Mouse (Mus musculus): ENCODE data around the gene Tph1. TPM values are rescaled to one million over a fixed set of nuclear protein-coding genes. Genes with fewer than 3 reads are reported as not detected.

Gene Tph1
- polyA plus RNA-seq, 1 experiment from 2014 or later: 1.7 TPM

DNA sequence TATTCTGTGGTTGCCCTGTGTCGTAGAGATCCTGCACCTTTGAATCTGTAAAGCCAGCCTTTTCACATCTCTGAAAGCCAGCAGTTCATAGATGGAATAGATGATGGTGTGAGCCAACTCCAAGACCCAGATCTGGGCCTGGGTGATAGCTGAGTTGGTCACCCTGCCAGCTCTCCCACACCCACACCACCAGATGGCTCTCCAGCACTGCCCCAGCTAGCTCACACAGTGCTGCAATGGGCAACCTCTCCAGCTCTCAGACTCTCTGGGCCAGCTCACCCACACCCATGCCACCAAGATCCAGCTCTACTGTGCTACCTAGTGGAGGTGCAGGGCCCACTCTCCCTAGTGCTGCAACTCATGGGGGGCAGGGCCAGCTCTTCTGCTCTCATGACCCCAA lies 29.2 kb downstream of the Tph1 start:
- H3K36me3 ChIP-seq: no peaks in the 10 kb centered on the region
- H3K27ac ChIP-seq: no peak overlapping the region
- H3K4me1 ChIP-seq: peaks cover 15% of the 10 kb centered on the region
- H3K9ac ChIP-seq: no peak overlapping the region
- no peak for ATAC-seq (replicated peaks; ENCODE audit: low FRiP score)
- no peak overlapping the region for H3K4me2 ChIP-seq
- no peaks in the 10 kb centered on the region for H3K9me3 ChIP-seq (replicated peaks)
- WGBS: 86% methylated on average over 1 of the region's 1 CpGs
- no peak overlapping the region for H3K4me3 ChIP-seq (replicated peaks)
- H3K27me3 ChIP-seq: peaks cover 10% of the 10 kb centered on the region

DNA sequence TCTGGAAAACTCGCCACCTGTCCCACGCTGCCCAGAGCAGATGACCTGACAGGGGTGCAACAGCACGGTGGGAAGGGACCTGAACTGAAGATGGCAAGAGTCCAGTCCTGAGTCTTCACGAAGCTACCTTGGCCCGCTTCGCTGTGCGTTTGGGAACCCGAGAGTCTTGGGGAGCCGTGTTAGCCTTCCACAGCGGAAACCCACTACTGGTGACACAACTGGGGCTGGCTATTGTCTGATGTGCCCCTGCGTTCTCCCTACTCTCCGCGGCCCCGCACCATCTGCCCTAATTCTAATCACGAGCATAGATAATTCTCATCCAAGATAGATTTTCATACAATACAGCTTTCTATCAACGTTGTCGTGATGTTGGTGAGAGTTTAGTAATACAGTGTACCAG lies 32.3 kb downstream of the Tph1 start:
- 16% methylated on average over 17 of the region's 17 CpGs for WGBS
- H3K27me3 ChIP-seq: peaks cover 10% of the 10 kb centered on the region
- peak overlapping the region; percentile 93 for H3K4me2 ChIP-seq
- peak overlapping the region; percentile 63 for H3K4me3 ChIP-seq (replicated peaks)
- no peak overlapping the region for H3K27ac ChIP-seq
- no peaks in the 10 kb centered on the region for H3K9me3 ChIP-seq (replicated peaks)
- H3K36me3 ChIP-seq: no peaks in the 10 kb centered on the region
- H3K4me1 ChIP-seq: peaks cover 17% of the 10 kb centered on the region
- no peak for ATAC-seq (replicated peaks; ENCODE audit: low FRiP score)
- peak overlapping the region; percentile 74 for H3K9ac ChIP-seq

DNA sequence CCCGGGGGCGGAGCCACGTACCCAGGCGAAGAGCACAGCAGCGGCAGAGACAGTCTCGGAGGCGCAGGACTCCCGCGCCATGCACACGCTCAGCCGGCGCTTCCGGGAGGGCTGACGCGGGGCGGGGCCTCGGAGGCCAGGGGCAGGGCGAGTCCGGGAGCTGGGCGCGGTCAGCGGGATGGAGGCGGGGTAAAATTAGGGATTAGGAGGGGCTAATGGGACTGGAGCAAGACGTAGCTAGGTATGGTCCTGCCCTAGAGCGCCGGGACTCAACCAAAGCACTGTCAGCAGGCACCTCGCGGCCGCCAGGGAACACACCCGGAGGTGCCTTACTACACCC lies 32.7 kb downstream of the Tph1 start, which contains the start of gene Sergef:
Gene Sergef, minus strand, starts transcription at position 116 of the 340 bp plus-strand sequence.
- H3K36me3 ChIP-seq: no peaks in the 10 kb centered on the region
- H3K4me2 ChIP-seq: peak within 1 kb of the TSS; percentile 93
- peaks cover 17% of the 10 kb centered on the region for H3K4me1 ChIP-seq
- H3K4me3 ChIP-seq (replicated peaks): peak within 1 kb of the TSS; percentile 63
- peaks cover 10% of the 10 kb centered on the region for H3K27me3 ChIP-seq
- ATAC-seq (replicated peaks; ENCODE audit: low FRiP score): peak; percentile 98
- under 1% methylated on average over 30 of the region's 30 CpGs for WGBS
- H3K9ac ChIP-seq: peak within 1 kb of the TSS; percentile 74
- no peaks in the 10 kb centered on the region for H3K9me3 ChIP-seq (replicated peaks)
- H3K27ac ChIP-seq: peak within 1 kb of the TSS; percentile 57; the same call in 1 of the 2 replicates

DNA sequence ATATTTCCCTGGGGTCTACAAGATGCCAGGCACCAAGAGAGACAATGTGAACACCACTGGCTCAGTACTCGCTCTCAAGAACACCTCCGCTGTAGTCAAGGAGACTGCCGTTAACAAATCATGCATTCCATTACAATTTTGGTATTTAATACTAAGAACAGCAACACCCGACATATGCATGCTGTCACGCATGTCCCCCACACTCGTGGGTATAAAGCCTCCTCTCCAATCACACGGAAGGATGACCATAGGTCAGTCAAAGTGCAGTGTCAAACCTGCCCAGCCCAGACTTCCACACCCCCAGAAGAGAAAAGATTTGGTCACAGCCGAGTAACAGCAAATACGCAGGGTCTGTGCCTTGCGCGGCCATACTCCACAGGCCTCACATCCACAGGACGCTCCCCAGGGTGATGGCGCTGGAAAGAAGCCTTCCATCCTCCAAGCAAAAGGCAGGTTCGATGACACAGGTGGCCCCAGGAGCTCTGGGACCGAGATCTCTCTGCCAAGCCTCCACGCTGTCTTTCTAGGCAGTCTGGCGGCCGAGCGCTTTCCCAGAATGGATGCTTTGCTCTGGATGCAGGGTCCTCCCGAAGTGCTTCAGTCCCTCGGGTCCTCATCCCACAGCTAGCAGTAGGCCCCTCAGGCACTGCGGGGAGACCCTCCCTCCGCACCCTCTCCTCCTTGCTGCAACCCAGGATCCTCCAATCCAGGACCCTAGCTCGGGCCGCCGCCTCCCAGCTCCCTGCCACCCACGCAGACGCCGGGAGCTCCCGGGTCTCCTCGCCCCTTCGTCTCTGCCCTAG lies 33.2 kb downstream of the Tph1 start:
- ATAC-seq (replicated peaks; ENCODE audit: low FRiP score): peak; percentile 20
- H3K9ac ChIP-seq: peak overlapping the region; percentile 74
- peaks cover 17% of the 10 kb centered on the region for H3K4me1 ChIP-seq
- peak overlapping the region; percentile 93 for H3K4me2 ChIP-seq
- WGBS: 9% methylated on average over 32 of the region's 32 CpGs
- H3K9me3 ChIP-seq (replicated peaks): no peaks in the 10 kb centered on the region
- peak overlapping the region; percentile 57; the same call in 1 of the 2 replicates for H3K27ac ChIP-seq
- no peaks in the 10 kb centered on the region for H3K36me3 ChIP-seq
- peaks cover 10% of the 10 kb centered on the region for H3K27me3 ChIP-seq
- peak overlapping the region; percentile 63 for H3K4me3 ChIP-seq (replicated peaks)

DNA sequence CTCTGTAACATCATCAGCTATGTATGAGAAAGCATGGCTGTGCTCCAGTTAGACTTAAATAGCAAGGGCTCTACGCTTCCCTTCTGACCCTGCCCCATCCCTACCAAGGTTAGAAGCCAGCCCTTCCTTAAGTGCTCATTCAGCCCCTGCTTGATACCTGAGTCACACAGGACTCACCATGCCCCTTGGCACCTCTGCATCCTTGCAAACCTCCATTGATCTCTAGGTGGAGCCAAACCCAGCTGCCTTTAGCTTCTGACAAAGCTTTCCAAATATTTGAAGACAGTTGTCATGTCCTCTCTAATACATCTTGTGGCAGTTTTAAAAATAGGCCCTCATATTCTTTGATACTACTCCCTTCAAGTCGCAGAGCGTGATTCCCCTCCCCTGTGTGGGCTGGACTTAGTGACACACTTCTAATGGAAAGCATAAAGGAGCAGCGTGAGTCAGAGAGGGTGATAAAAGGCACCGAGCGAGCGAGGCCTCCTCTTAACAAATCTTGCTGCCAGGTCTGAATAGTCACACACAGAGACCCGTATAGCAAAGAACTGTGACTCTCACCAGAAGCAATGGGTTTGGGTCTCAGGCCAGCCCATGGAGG lies 43.9 kb downstream of the Tph1 start:
- H3K27ac ChIP-seq: no peak overlapping the region
- no peaks in the 10 kb centered on the region for H3K27me3 ChIP-seq
- no peak for ATAC-seq (replicated peaks; ENCODE audit: low FRiP score)
- H3K9ac ChIP-seq: no peak overlapping the region
- no peaks in the 10 kb centered on the region for H3K9me3 ChIP-seq (replicated peaks)
- no peaks in the 10 kb centered on the region for H3K4me1 ChIP-seq
- WGBS: 77% methylated on average over 8 of the region's 8 CpGs
- peaks cover 11% of the 10 kb centered on the region; the same call in 1 of the 2 replicates for H3K36me3 ChIP-seq
- H3K4me2 ChIP-seq: no peak overlapping the region
- H3K4me3 ChIP-seq (replicated peaks): no peak overlapping the region

DNA sequence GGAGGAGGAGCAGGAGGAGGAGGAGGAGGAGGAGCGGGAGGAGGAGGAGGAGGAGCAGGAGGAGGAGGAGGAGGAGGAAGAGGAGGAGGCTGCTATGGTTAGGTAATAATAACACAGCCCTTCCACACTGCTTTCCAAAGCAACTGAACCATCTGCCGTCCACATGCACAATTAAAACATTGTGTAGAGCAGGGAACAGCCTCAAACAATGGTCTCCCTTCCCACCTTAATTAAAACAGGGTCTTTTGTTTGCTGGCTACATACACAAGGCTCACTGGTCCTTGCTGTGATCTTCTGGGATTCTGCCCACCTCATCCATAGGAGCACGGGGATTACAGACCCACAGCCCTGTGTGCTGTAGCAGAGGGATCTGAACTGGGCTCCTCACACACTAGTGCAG lies 48.4 kb downstream of the Tph1 start:
- H3K4me2 ChIP-seq: no peak overlapping the region
- WGBS: 69% methylated on average over 2 of the region's 3 CpGs

DNA sequence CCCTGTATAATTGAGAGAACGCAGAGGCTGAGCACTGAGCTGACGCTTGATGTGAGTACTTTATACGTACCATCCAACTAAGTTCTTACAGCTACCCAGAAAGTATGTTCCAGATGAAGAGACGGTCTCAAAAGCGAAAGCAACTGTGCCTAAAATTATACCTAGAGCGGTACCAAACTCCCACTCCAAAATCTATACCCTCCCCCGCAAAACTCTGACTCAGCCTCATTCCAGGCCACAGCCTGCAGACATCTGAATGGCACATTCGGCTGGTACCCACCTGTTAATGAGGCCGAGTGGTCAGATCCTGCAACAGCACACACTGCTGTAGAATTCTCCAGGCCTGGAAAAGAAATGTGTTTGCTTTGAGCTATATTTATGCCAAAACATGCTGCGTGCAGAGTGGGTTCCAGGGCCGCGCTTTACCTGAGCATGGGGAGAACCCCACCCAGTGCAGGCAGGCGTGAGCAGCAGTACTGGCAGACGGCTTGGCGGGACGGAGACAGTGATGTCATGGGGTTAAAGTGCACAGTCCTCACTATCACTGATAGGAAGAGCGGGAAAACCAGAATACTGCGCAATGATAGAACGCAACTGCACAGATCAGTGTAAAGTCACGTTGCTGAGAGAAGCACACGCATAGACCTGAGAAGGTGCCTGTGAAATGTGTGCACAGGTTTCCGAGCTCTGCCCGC lies 53.8 kb downstream of the Tph1 start:
- Histone ChIP-seq H3K9me3 (replicated peaks) (no peaks in the 10 kb centered on the region), H3K4me2 (no peak overlapping the region), H3K36me3 (peaks cover 15% of the 10 kb centered on the region), H3K27ac (no peak overlapping the region), H3K27me3 (no peaks in the 10 kb centered on the region), H3K4me3 (replicated peaks) (no peak overlapping the region), H3K9ac (no peak overlapping the region), H3K4me1 (peaks cover 8% of the 10 kb centered on the region)
- no peak for ATAC-seq (replicated peaks; ENCODE audit: low FRiP score)
- WGBS: 87% methylated on average over 23 of the region's 23 CpGs

More for the DNA sequence above, 48.4 kb downstream of the Tph1 start:
- H3K27ac ChIP-seq: no peak overlapping the region
- H3K36me3 ChIP-seq: peaks cover 9% of the 10 kb centered on the region
- H3K9ac ChIP-seq: no peak overlapping the region
- H3K9me3 ChIP-seq (replicated peaks): no peaks in the 10 kb centered on the region
- ATAC-seq (replicated peaks; ENCODE audit: low FRiP score): no peak
- no peaks in the 10 kb centered on the region for H3K4me1 ChIP-seq
- no peak overlapping the region for H3K4me3 ChIP-seq (replicated peaks)
- no peaks in the 10 kb centered on the region for H3K27me3 ChIP-seq

DNA sequence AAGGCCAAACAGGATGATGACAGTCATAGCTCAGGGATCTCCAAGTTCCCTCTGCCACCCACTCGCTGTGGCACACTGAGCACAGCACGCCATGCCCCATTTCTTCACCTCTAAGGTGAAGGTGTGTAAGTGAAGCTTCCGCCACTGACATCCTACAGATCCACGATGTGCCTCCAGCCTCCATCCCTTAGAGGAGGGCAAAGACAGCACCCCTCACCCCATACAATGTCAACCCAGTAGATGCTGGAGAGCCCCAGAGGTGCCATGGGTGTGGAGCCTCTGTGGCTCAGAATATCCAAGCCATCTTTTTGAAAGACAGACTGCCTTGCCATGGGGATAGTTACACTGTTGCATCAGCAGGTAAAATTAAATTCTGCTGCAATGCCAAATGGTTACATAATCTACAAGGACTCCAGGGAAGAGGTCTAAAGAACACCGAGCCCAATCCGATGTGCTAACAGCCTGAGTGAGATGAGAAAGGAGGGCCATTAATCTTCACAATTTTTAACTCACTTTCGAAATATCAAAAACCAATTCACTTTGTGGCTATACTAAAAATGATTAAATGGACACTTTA lies 55.8 kb downstream of the Tph1 start:
- H3K9ac ChIP-seq: no peak overlapping the region
- ATAC-seq (replicated peaks; ENCODE audit: low FRiP score): no peak

DNA sequence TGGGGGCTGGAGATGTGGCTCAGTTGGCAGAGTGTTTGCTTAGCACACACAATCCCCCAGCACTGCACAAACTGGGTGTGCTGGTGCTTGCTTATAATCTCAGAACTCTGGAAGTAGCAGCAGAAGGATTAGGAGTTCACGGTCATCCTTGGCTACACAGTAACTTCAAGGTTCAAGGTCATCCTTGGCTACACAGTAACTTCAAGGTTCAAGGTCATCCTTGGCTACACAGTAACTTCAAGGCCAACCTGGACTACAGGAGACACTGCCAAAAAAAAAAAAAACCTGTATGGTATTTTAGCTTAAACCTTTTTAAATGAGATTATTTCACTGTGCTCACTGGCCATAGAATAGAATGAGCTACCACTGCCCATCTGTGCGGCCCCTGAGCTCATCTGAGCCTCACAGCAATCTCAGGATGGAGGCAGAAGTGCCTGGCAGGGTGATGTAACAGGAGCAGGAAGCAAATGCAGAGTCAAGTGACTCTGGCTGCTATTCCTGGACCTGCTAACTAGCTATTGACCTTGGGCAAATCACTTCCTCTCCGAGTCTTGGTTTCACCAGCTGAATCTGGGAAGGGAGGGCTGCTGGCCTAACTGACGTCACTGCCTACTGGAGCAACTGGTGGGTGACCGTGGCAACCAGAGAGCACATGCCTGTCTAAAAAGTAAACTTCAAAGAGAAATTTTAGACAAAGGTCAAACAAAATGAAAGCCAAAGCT lies 56.9 kb downstream of the Tph1 start:
- no peaks in the 10 kb centered on the region for H3K9me3 ChIP-seq (replicated peaks)
- no peak for ATAC-seq (replicated peaks; ENCODE audit: low FRiP score)
- no peak overlapping the region for H3K4me3 ChIP-seq (replicated peaks)
- peaks cover 11% of the 10 kb centered on the region for H3K36me3 ChIP-seq
- H3K4me1 ChIP-seq: peaks cover 28% of the 10 kb centered on the region
- no peak overlapping the region for H3K9ac ChIP-seq
- H3K27ac ChIP-seq: peak overlapping the region; percentile 37; the same call in 1 of the 2 replicates
- no peak overlapping the region for H3K4me2 ChIP-seq
- H3K27me3 ChIP-seq: no peaks in the 10 kb centered on the region
- 38% methylated on average over 5 of the region's 5 CpGs for WGBS

More for the DNA sequence above, 55.8 kb downstream of the Tph1 start:
- no peak overlapping the region for H3K27ac ChIP-seq
- H3K27me3 ChIP-seq: no peaks in the 10 kb centered on the region
- no peak overlapping the region for H3K4me3 ChIP-seq (replicated peaks)
- peaks cover 28% of the 10 kb centered on the region for H3K4me1 ChIP-seq
- H3K4me2 ChIP-seq: no peak overlapping the region
- WGBS: 83% methylated on average over 7 of the region's 7 CpGs
- peaks cover 16% of the 10 kb centered on the region for H3K36me3 ChIP-seq
- H3K9me3 ChIP-seq (replicated peaks): no peaks in the 10 kb centered on the region

DNA sequence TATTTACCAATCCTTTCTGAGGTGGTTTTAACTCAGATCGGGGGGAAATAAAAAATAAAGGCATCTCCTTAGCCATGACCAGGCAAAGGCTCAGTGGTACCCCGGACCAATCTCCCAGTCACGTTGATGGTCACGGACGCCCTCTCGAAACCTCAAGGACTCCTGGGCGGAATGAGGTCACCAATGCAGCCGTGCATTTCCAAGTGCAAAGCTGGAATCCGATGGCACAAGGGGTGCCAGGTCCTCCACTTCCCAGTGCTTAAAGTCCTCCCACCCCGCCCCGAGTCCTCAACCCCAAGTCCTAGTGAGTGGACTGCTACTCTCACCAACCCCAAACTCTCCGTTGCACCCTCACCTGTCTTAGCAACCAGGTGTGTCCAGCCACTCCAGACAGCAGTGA lies 58.1 kb downstream of the Tph1 start:
- H3K4me2 ChIP-seq: no peak overlapping the region
- H3K4me3 ChIP-seq (replicated peaks): no peak overlapping the region
- 0 out of 2 replicates have a peak, but pooled peaks cover 7% of the 10 kb centered on the region for H3K36me3 ChIP-seq
- no peaks in the 10 kb centered on the region for H3K27me3 ChIP-seq
- H3K9ac ChIP-seq: no peak overlapping the region
- H3K27ac ChIP-seq: no peak overlapping the region
- ATAC-seq (replicated peaks; ENCODE audit: low FRiP score): no peak
- H3K4me1 ChIP-seq: peaks cover 28% of the 10 kb centered on the region
- H3K9me3 ChIP-seq (replicated peaks): no peaks in the 10 kb centered on the region
- WGBS: 85% methylated on average over 12 of the region's 12 CpGs

DNA sequence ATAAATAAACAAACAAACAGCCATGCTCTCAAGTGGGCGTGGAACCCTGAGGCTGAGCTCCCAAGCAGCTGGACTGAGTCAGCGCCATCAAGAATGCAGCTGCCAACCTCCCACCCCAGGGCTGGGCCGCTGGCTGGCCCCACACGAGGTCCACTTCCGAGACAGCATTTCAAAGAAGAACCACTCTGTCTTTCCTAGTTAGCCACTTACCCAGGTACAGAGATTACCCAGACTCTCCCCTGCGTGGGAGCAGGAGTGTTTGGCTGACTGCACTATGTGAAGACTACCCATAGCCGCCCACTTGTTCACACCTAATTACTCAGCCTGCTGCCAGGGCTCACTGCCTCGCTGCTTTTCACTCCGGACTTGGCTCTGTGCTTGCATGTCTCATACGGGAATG lies 59.2 kb downstream of the Tph1 start:
- peak; percentile 75 for ATAC-seq (replicated peaks; ENCODE audit: low FRiP score)
- Histone ChIP-seq H3K36me3 (0 out of 2 replicates have a peak, but pooled peaks cover 7% of the 10 kb centered on the region), H3K9me3 (replicated peaks) (no peaks in the 10 kb centered on the region), H3K27me3 (no peaks in the 10 kb centered on the region), H3K4me3 (replicated peaks) (no peak overlapping the region), H3K4me1 (peaks cover 28% of the 10 kb centered on the region), H3K27ac (no peak overlapping the region), H3K4me2 (no peak overlapping the region), H3K9ac (no peak overlapping the region)
- 35% methylated on average over 10 of the region's 10 CpGs for WGBS
